Mouse (Mus musculus) kidney, adult 9 months (tissue): Measurements from ENCODE around the gene Vmn2r110.

Experiments
- DNase-seq: peaks from one replicate; pipeline ENCODE4 v3.0.0; 2022

Vmn2r110 gene

DNA sequence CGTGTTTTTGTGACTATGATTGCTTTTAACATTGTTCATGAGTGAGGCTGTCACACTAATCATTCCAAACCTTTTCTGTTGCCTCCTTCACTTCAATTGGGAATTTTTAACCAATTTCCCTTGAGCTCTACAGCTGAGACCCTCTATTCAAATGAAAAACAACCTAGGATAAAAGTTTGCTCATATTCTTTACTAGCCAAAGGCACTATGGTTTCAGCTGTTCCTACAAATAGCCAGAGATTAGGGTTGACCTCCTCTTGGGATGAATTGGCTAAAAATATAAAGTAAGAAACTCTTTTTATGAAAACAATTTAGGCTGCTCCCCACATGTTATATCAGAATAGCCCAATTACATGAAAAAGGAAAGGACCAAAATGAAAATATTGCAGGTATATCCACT lies at the start of gene Vmn2r110:
Gene Vmn2r110 (minus strand): TSS at position 101 of the 400 bp plus-strand sequence.
- no peak for DNase-seq

DNA sequence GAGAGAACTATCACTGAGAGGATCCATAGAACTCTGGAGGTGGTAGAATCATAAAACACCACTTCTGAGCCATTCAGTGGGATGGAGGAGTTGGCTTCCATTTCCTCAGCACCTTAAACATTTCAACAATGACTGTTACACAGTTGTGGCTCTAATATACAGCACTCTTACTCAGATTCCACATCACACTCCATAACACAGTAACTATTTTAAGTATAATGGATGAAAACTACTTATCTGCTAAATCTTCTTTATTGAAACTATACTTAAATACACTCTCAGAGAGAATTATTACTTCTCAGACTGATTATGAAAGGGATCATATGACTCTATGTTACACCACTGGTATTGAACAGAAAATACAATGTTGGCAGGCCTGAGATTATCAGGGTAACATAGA lies 28.6 kb upstream of the Vmn2r110 start, which contains the start of gene Fpr-rs3:
Gene Fpr-rs3 (minus strand): TSS at position 101 of the 400 bp plus-strand sequence.
- DNase-seq: no peak

DNA sequence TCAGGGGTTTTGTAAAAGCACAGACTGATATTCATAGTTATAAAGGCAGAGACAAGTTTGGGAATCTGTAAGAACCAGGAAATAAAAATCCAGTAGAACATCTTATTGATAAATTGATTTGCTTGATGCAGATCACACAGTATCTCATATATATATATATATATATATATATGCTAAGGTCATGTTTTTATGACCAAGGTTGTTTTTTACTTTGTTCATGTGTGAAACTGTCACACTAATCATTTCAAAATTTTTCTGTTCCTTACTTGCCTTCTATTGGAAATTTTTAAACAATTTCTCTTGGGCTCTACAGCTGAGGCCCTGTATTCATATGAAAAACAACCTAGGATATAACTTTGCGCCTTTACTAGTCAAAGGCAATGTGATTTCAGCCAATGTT lies 31.6 kb downstream of the Vmn2r110 start, which contains the start of gene Vmn2r109:
Gene Vmn2r109 (minus strand): TSS at position 101 of the 400 bp plus-strand sequence.
- DNase-seq: no peak
